ENCODE assay signal across 8 mouse cellular contexts in the genomic region with DNA sequence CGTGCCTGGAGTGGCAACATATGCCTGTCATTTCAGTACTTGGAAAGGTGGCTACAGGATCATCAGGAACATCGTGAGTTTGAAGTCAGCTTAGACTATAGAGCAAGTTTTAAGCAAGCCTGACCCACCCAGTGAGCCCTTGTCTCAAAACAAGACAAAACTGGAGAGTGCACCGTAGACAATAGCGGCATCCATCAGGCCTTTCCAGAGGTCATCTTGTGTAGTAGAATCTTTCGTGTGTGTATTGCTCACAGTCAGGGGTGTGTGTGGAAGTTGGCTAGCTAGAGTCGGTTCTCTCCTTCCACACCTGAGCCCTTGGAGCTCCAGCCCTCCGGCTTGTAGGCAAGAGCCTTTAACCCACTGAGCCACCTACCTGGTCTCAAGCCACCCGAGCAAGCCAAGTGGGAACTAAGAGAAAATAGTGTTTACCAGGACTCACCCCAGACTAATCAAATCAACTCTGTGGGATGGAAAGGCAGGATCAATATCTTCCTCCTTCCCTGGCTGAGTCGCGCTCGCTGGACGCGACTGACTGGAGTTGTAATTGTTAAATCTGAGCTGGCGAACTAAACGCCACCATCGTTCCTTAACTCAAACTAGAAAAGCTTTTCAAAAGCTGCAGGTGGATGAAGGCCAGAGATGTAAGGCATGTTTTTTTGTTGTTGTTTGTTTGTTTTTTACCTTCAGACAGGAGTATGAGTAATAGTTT. TPM values are rescaled to one million over a fixed set of nuclear protein-coding genes. Genes with fewer than 3 reads are reported as not detected.
A peak's percentile ranks its signal among the peaks of the same experiment; 100 is the strongest.
DNase-seq lines count a peak whose midpoint lies in the region; ATAC-seq and TF ChIP-seq lines count a peak whose summit lies in the region.

No protein-coding gene starts in this region.

- TF ChIP-seq CTCF in layer of hippocampus, adult 2 months (conservative IDR thresholded peaks at IDR 0.05) = no peak
- TF ChIP-seq CTCF in intestine, postnatal 0 days (IDR thresholded peaks at IDR 0.05; ENCODE audit: low read depth) = no peak
- no peak for TF ChIP-seq CTCF in midbrain, postnatal 0 days (IDR thresholded peaks at IDR 0.05)

- no peaks in the 10 kb centered on the region for H3K36me3 ChIP-seq in embryonic facial prominence, embryonic 13.5 days
- H3K36me3 ChIP-seq in intestine, postnatal 0 days (ENCODE audit: control insufficient read depth, insufficient read depth) = no peaks in the 10 kb centered on the region
- H3K36me3 ChIP-seq in midbrain, postnatal 0 days (ENCODE audit: insufficient read depth, low read length) = no peaks in the 10 kb centered on the region

- ATAC-seq in embryonic facial prominence, embryonic 13.5 days (ENCODE audit: insufficient number of reproducible peaks, insufficient read depth, low FRiP score, low TSS enrichment, low read depth) = 0 out of 2 replicates have a peak, but pooled peaks have one; percentile 37
- peak; percentile 2; the same call in 1 of the 2 replicates for ATAC-seq in intestine, postnatal 0 days
- ATAC-seq in midbrain, postnatal 0 days (ENCODE audit: low FRiP score) = no peak

- 17% methylated on average over 16 of the region's 16 CpGs for WGBS in embryonic facial prominence, embryonic 13.5 days
- WGBS in intestine, postnatal 0 days = 17% methylated on average over 16 of the region's 16 CpGs
- 16% methylated on average over 16 of the region's 16 CpGs for WGBS in midbrain, postnatal 0 days

- H3K27me3 ChIP-seq in embryonic facial prominence, embryonic 13.5 days = no peaks in the 10 kb centered on the region
- no peaks in the 10 kb centered on the region for H3K27me3 ChIP-seq in intestine, postnatal 0 days (replicated peaks; ENCODE audit: control insufficient read depth, insufficient read depth, low read length)
- H3K27me3 ChIP-seq in midbrain, postnatal 0 days (ENCODE audit: insufficient read depth, low read length) = no peaks in the 10 kb centered on the region

- peak overlapping the region; percentile 65 for H3K9ac ChIP-seq in embryonic facial prominence, embryonic 13.5 days
- peak overlapping the region; percentile 60 for H3K9ac ChIP-seq in intestine, postnatal 0 days (ENCODE audit: low read depth, low read length)
- no peak overlapping the region; the same call in 1 of the 2 replicates for H3K9ac ChIP-seq in midbrain, postnatal 0 days (replicated peaks; ENCODE audit: low read length, poor library complexity, severe bottlenecking)

- peak overlapping the region; percentile 46 for H3K4me3 ChIP-seq in layer of hippocampus, adult 2 months
- peak overlapping the region; percentile 45 for H3K4me3 ChIP-seq in embryonic facial prominence, embryonic 13.5 days
- peak overlapping the region; percentile 34 for H3K4me3 ChIP-seq in intestine, postnatal 0 days (ENCODE audit: low read depth, low read length)
- H3K4me3 ChIP-seq in midbrain, postnatal 0 days (ENCODE audit: low read depth, low read length) = peak overlapping the region; percentile 26

- H3K9me3 ChIP-seq in embryonic facial prominence, embryonic 13.5 days = no peaks in the 10 kb centered on the region
- no peaks in the 10 kb centered on the region for H3K9me3 ChIP-seq in intestine, postnatal 0 days (ENCODE audit: control insufficient read depth)
- no peaks in the 10 kb centered on the region for H3K9me3 ChIP-seq in midbrain, postnatal 0 days (ENCODE audit: low read length)

- DNase-seq in layer of hippocampus, adult 2 months (ENCODE audit: low spot score in 2 of 2) = no peak
- DNase-seq in layer of hippocampus, adult 9-10 months (ENCODE audit: low spot score) = no peak
- no peak for DNase-seq in midbrain, postnatal 0 days (ENCODE audit: low spot score)
- no peak for DNase-seq in right cerebral cortex, postnatal 10 days (ENCODE audit: low spot score in 2 of 2)
- no peak for DNase-seq in urinary bladder, adult 18-20 months (ENCODE audit: low spot score in 2 of 2)
- DNase-seq in left cerebral cortex, adult 8-10 months (ENCODE audit: low spot score in 2 of 2) = no peak

- H3K4me2 ChIP-seq in embryonic facial prominence, embryonic 13.5 days = peak overlapping the region; percentile 66
- peak overlapping the region; percentile 64 for H3K4me2 ChIP-seq in intestine, postnatal 0 days (replicated peaks; ENCODE audit: low read depth)
- peak overlapping the region; percentile 52 for H3K4me2 ChIP-seq in midbrain, postnatal 0 days (ENCODE audit: low read depth, low read length, poor library complexity, severe bottlenecking)

- peaks cover 17% of the 10 kb centered on the region for H3K4me1 ChIP-seq in embryonic facial prominence, embryonic 13.5 days
- H3K4me1 ChIP-seq in intestine, postnatal 0 days (replicated peaks; ENCODE audit: control insufficient read depth, insufficient read depth, low read length) = 0 out of 2 replicates have a peak, but pooled peaks cover 5% of the 10 kb centered on the region
- H3K4me1 ChIP-seq in midbrain, postnatal 0 days (ENCODE audit: insufficient read depth, low read length) = no peaks in the 10 kb centered on the region

- peak overlapping the region; percentile 36; the same call in 1 of the 2 replicates for H3K27ac ChIP-seq in layer of hippocampus, adult 2 months
- no peak overlapping the region; the same call in 1 of the 2 replicates for H3K27ac ChIP-seq in embryonic facial prominence, embryonic 13.5 days
- H3K27ac ChIP-seq in intestine, postnatal 0 days (ENCODE audit: low read depth, low read length) = peak overlapping the region; percentile 92
- H3K27ac ChIP-seq in midbrain, postnatal 0 days (ENCODE audit: low read depth, low read length) = no peak overlapping the region

RNA-seq across cellular contexts. Expression of gene Cxadr, which starts 36.7 kb away (rescaled TPM):
- total RNA-seq in layer of hippocampus, adult 2 months (2021) = 10 to 100 TPM; 14.7 to 16.9 TPM
- 24.1 and 30.3 TPM in 2 replicates for polyA plus RNA-seq in embryonic facial prominence, embryonic 13.5 days (2015; fragmentation: Nextera tagmentation; extraction: Ambion mirVana)
- polyA plus RNA-seq in intestine, postnatal 0 days (2015; fragmentation: Nextera tagmentation; extraction: Ambion mirVana) = 55.9 and 56.0 TPM in 2 replicates
- total RNA-seq in midbrain, postnatal 0 days (2014; rRNA removed) = 346 and 458 TPM in 2 replicates
- polyA plus RNA-seq in midbrain, postnatal 0 days (2015; fragmentation: Nextera tagmentation; extraction: Ambion mirVana) = 167 and 178 TPM in 2 replicates
- total RNA-seq in left cerebral cortex, adult 8-10 months (2022) = 10 to 100 TPM; 22.5 to 29.1 (median 27.2) TPM

Comparison
In these comparisons a context has a peak if more than half of its experiments do, and no peak if none do; other contexts are left out.
1. H3K27ac ChIP-seq: peak in layer of hippocampus, adult 2 months (single experiment) and intestine, postnatal 0 days (single experiment); none in embryonic facial prominence, embryonic 13.5 days (single experiment) and midbrain, postnatal 0 days (single experiment).
2. RNA of gene Cxadr, which starts 36.7 kb away (total RNA-seq): 346 to 458 TPM in midbrain, postnatal 0 days; 22.5 to 29.1 TPM in left cerebral cortex, adult 8-10 months and 14.7 to 16.9 TPM in layer of hippocampus, adult 2 months; every median in the first group is over 10 times any median in the second.
3. Peak in every context shown above with its lines, with median percentiles within 50 percentile points of each other: H3K4me3 ChIP-seq and H3K4me2 ChIP-seq.